Mouse (Mus musculus) liver, embryonic 14.5 days (tissue): Measurements from ENCODE around the gene Marcksl1.

Experiments used
- CTCF ChIP-seq: IDR thresholded peaks from 2 replicates; pipeline ENCODE4 v1.5.1; 2016; ENCODE audit warnings: antibody characterized with exemption, low read depth, control low read depth
- EP300 ChIP-seq: IDR thresholded peaks from 2 replicates; pipeline ENCODE4 v1.6.1; 2016; ENCODE audit warnings: antibody characterized with exemption, low read depth

DNA sequence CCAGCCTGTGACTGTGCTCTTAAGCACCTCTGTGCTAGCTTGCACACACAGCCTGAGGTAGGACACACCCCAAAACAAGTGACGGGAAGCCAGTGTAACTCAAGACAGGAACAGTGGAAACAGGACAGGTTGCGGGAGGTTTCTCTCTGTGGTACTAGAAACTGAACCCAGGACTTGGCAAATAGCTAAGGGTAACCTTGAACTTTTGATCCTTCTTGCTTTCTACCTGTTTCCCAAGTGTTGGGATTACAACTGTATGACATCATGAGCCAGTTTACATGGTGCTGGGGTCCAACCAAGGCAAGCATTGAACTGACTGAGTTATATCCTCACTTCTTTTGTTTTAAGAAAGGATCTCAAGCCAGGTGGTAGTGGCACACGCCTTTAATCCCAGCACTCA, 33.5 kb upstream of the Marcksl1 start:
- TF ChIP-seq CTCF (no peak), EP300 (no peak)
